8 mouse cellular contexts compared by ENCODE assay signal in genomic region chr6:82821758-82822253, GRCm38 (mm10). TPM values are rescaled to one million over a fixed set of nuclear protein-coding genes. Genes with fewer than 3 reads are reported as not detected.
A peak's percentile ranks its signal among the peaks of the same experiment; 100 is the strongest.
DNase-seq lines count a peak whose midpoint lies in the region; ATAC-seq and TF ChIP-seq lines count a peak whose summit lies in the region.

No protein-coding gene starts in this region.

- peak overlapping the region; percentile 73 for H3K27ac ChIP-seq in lung, embryonic 14.5 days (ENCODE audit: low read depth)
- H3K27ac ChIP-seq in bone marrow, adult 2 months (ENCODE audit: control insufficient read depth, insufficient read depth, low read depth, low read length, poor library complexity) = peak overlapping the region; percentile 72

- peak; percentile 62 for DNase-seq in lung, embryonic 14.5 days
- DNase-seq in lung, postnatal 25 days (ENCODE audit: low spot score) = no peak
- DNase-seq in induced T-regulatory cell, adult 2 months (ENCODE audit: low read depth) = peak; percentile 27
- DNase-seq in naive thymus-derived CD4-positive, alpha-beta T cell, adult 2 months (ENCODE audit: low read depth) = peak; percentile 32
- no peak for DNase-seq in gastrocnemius, adult 18-20 months (ENCODE audit: low spot score)
- no peak for DNase-seq in cerebellum, postnatal 25 days
- DNase-seq in retina, postnatal 1 day = no peak

- no peaks in the 10 kb centered on the region for H3K9me3 ChIP-seq in lung, embryonic 14.5 days (ENCODE audit: low read depth, low read length)

- no peaks in the 10 kb centered on the region for H3K36me3 ChIP-seq in lung, embryonic 14.5 days (ENCODE audit: insufficient read depth)

- H3K4me2 ChIP-seq in lung, embryonic 14.5 days = no peak overlapping the region

- peak; percentile 76 for ATAC-seq in lung, embryonic 14.5 days (ENCODE audit: insufficient read depth)

- 6% methylated on average over 4 of the region's 4 CpGs for WGBS in lung, embryonic 14.5 days
- 21% methylated on average over 4 of the region's 4 CpGs for WGBS in bone marrow, adult 2 months

- H3K9ac ChIP-seq in lung, embryonic 14.5 days = no peak overlapping the region

- TF ChIP-seq CTCF in lung, embryonic 14.5 days (IDR thresholded peaks at IDR 0.05; ENCODE audit: low read depth) = no peak
- no peak for TF ChIP-seq CTCF in bone marrow, adult 2 months (IDR thresholded peaks at IDR 0.05; ENCODE audit: control insufficient read depth, insufficient read depth, low read length)

- no peak overlapping the region for H3K4me3 ChIP-seq in lung, embryonic 14.5 days (ENCODE audit: low read depth, low read length)
- H3K4me3 ChIP-seq in bone marrow, adult 2 months (replicated peaks; ENCODE audit: control insufficient read depth, low read depth, low read length) = peak overlapping the region; percentile 17

- H3K4me1 ChIP-seq in lung, embryonic 14.5 days (ENCODE audit: insufficient read depth) = 0 out of 2 replicates have a peak, but pooled peaks cover 5% of the 10 kb centered on the region
- peaks cover 7% of the 10 kb centered on the region for H3K4me1 ChIP-seq in bone marrow, adult 2 months (ENCODE audit: control insufficient read depth, insufficient read depth, low read length)

- H3K27me3 ChIP-seq in lung, embryonic 14.5 days (ENCODE audit: insufficient read depth, low read length) = no peaks in the 10 kb centered on the region

- TF ChIP-seq POLR2A in bone marrow, adult 2 months (IDR thresholded peaks at IDR 0.05; ENCODE audit: borderline replicate concordance, control insufficient read depth, low read depth, low read length) = no peak

RNA-seq across cellular contexts. Expression of gene Hk2, which starts 47.6 kb away (rescaled TPM):
- polyA plus RNA-seq in lung, embryonic 14.5 days (2014; fragmentation: Nextera tagmentation; extraction: Ambion mirVana) = 22.4 and 23.5 TPM in 2 replicates
- polyA plus RNA-seq in bone marrow, adult 2 months (2011; ENCODE audit: insufficient read depth, insufficient read length, low replicate concordance, missing spikeins) = 6.8 and 33.9 TPM in 2 replicates
- total RNA-seq in gastrocnemius, adult 18-20 months (2021) = 100 to 1,000 TPM; 238 to 306 TPM

Comparison
In these comparisons a context has a peak if more than half of its experiments do, and no peak if none do; other contexts are left out.
1. DNase-seq: peak in lung, embryonic 14.5 days (single experiment), induced T-regulatory cell, adult 2 months (single experiment) and naive thymus-derived CD4-positive, alpha-beta T cell, adult 2 months (single experiment); none in lung, postnatal 25 days (single experiment), gastrocnemius, adult 18-20 months (single experiment), cerebellum, postnatal 25 days (0 of 2) and retina, postnatal 1 day (single experiment).